Mouse (Mus musculus): ENCODE results near the gene Ugt1a9.

Ugt1a9 gene

DNA sequence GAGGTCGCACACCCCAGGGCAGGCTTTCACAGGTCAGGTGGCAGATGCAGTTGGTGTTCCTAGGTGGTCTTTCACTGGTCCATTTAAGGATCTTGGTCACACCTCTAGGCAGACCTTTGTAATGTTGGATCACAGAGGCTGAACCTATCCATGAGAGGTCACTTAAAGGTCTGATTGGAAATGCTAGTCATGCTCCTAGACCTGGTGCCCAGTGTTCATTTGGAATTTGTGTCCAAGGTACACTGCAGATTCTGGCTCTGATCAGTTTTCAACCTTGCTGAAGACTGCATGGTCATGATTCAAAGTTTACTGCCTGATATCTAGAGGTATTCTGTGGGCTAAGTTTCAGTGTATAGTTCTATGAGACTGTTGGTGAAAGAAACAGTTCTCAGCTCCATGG, 109.1 kb downstream of the Ugt1a9 start:
- no peak for DNase-seq (ENCODE audit: low spot score in 2 of 2)

DNA sequence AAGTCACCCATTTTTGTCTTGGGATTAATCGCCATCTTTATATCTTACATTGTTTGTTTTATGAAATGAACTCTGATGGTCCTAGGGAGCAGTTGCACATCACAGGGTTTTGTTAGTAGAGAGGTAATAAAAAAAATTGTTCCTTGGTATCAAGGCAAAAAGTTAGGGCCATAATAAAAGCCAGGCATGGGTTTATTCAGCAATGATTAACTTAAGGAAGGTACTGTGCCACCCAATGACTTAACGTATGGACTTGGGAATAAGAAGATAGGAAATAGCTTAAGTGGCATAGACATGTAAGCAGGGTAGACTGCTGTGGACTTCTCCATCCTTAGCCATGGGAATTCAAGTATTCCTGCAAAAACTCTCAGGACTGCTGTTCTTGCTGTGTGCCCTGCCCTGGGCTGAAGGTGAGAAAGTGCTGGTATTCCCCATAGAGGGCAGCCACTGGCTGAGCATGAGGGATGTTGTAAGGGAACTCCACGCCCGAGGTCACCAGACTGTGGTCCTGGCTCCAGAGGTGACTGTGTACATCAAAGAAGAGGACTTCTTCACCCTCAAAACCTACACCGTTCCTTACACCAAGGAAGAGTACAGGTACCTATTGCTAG, 115.8 kb downstream of the Ugt1a9 start:
- DNase-seq (ENCODE audit: low spot score in 2 of 2) = no peak

DNA sequence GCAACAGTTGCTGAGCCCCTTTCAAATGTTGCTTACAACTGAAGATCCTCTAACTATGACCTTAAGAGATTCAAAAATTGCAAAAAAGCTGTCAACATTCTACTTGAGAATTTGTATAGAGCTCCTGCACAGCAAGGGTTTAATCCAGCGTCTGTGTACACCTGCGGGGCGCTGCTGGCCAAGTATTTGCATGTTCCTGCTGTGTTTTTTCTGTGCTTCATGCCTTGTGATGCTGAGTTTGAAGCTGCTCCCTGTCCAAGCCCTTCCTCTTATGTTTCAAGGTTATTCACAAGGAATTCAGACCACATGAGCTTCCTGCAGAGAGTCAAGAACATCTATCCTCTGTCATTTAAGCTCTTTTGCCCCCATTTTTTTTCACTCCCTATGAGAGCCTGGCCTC, 121.5 kb downstream of the Ugt1a9 start:
- no peak for DNase-seq (ENCODE audit: low spot score in 2 of 2)

DNA sequence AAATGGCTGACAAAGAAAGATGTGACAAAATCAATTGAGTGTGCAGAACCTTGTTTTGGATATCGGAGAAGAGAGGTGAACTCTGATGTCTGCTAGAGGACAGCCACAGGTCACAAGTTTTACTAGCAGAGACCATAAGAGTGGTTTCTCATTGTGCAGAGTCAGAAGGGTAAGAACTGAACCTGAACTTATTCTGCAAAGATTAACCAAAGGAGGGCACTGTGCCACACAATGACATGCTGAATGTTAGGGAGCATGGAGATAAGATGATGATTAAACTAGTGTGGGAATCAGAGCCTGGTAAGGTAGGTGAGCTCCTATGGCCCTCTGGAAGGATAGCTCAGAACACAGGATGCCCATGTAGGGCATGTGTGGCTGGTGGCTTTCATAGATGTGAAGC, 125.1 kb downstream of the Ugt1a9 start:
- DNase-seq (ENCODE audit: low spot score in 2 of 2) = no peak

DNA sequence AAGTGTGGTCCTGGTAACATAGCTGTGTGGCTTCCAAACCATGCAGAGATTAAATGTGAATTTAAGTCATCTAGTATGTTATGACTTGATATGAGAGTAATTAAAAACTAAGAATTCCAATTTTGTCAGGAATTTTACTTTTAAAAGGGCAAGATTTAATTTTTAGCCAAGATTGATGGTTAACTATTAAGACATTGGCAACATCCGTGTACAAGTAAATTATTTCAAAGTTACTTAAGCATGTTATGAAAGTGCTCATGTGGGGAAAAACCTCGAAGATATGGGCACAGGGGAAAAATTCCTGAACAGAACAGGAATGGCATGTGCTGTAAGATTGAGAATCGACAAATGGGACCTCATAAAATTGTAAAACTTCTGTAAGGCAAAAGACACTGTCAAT, 126.8 kb downstream of the Ugt1a9 start:
- no peak for DNase-seq (ENCODE audit: low spot score in 2 of 2)

DNA sequence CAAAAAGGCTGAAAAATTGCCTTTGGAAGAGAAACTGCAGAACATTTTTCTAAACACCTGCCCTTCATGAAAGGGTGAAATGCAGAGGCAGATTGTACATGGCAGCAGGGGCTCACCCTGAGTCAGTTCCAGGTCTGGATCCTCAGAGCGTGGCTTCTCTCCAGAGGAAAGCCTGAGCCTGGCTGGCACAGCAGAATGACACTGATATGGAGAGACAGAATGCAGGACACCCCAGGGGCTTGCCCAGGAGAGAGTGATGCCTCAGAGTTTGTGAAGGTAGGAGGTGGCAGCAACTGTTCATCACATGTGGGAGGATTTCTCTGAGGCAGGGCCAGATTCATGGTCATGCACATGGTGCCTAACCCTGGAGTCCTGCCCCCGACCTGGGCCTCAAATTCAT, 129.4 kb downstream of the Ugt1a9 start:
- DNase-seq (ENCODE audit: low spot score in 2 of 2) = no peak

DNA sequence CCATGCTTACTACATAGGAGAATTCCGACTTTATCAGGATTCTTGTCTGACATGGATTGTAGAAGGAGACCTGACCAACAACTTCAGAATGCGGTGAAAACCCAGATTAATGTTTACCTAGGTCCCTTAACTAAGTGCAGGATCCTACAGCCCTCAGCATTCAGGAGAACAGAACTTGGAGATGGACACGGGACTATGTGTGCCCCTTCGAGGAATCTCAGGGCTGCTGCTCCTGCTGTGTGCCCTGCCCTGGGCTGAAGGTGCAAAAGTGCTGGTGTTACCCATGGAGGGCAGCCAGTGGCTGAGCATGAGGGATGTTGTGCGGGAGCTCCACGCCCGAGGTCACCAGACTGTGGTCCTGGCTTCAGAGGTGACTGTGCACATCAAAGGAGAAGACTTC, 129.9 kb downstream of the Ugt1a9 start, which contains the start of gene Ugt1a2:
Ugt1a2 (plus strand) TSS at position 146 of the 400 bp plus-strand sequence.
- no peak for DNase-seq (ENCODE audit: low spot score in 2 of 2)

DNA sequence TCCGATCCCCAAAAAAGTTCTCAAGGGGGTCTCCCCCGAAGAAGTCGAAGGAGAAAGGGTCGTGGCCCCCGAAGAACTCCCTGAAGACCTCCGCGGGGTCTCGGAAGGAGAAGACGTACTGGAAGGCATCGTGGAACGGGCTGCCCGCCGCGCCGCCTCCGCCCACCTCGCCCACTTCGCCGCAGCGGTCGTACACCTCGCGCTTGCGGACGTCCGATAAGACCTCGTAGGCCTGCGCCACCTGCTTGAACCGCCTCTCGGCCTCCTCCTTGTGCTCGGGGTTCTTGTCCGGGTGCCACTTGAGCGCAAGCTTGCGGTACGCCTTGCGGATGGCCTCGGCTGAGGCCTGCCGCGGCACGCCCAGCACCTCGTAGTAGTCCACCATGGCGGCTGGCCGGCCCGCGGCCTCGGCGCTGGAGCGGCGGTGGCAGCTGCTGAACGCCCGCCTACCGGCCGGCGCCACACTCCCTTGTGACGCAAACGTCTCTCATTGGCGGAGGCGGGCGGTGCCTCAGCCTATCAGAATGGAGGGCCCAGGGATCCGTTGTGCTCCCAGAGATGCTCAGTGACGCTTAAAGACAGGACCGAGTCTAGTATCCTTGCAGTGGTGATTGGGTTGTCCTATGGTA, 134.8 kb downstream of the Ugt1a9 start, which contains the start of gene Dnajb3:
Dnajb3 (minus strand) TSS at position 489 of the 629 bp plus-strand sequence.
- DNase-seq (ENCODE audit: low spot score in 2 of 2) = peak; percentile 55 to 80

DNA sequence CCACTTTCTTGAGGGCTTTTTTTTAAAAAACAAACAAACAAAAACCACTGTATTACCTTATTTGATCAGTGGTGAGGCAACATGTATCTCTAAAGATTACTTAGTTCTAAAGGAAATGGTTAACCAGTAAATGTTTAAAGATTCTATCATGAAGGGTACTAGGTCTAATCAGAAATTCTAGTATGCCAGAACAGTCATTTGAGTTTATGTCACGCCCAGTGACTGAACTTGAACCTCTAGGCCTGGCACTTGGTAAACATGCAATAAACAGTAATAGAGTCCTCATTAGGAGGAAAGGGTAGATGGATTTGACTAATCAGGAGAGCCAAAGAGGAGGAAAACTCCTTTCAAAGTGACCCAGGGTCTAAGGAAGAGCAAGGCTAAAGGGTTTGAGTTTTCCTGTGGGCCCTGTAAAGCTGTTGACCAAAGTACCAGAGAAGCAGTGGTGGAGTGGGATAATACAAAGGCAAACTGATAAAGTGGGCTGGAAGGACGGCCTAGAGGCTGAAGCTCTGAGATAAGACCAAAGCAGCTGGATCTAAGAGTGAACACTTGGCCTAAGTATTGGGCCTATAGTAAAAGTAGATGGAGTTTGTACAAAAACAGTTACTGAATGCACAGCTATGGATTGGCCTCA, 136.4 kb downstream of the Ugt1a9 start:
- no peak for DNase-seq (ENCODE audit: low spot score in 2 of 2)

DNA sequence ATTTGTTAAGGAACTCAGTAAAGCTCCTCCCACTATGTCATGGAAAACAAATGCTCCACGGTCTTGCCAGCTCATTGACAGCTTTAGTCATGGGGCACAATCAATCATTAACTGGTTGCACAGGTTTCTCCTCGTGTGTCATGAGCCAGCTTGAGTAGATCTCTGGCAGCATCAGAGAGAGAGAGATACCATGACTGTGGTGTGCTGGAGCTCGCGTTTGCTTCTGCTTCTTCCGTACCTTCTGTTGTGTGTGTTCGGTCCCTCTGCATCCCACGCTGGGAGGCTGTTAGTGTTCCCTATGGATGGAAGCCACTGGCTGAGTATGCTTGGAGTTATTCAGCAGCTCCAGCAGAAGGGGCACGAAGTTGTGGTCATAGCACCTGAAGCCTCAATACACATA, 141.2 kb downstream of the Ugt1a9 start, which contains the start of gene Ugt1a1:
Ugt1a1 (plus strand) TSS at position 148 of the 400 bp plus-strand sequence.
- DNase-seq (ENCODE audit: low spot score in 2 of 2) = no peak

DNA sequence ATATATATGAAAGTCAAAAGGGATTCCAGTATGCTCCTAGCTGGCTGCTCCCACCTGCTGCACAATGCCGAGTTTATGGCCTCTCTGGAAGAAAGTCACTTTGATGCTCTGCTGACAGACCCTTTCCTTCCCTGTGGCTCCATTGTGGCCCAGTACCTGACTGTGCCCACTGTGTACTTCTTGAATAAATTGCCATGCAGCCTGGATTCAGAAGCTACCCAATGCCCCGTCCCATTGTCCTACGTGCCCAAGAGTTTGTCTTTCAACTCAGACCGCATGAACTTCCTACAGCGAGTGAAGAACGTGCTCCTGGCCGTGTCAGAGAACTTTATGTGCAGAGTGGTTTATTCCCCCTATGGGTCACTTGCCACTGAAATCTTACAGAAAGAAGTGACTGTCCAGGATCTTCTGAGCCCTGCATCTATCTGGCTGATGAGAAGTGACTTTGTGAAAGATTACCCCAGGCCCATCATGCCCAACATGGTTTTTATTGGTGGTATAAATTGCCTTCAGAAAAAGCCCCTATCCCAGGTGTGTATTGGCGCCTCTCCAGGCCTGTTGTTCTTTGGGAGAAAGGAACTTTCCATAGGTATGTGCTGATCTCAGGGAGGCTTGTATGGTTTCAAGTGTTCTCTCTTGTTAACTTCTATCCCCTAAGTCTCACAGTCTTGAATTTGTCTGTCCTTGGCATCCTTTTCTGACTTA, 141.9 kb downstream of the Ugt1a9 start:
- no peak for DNase-seq (ENCODE audit: low spot score in 2 of 2)

DNA sequence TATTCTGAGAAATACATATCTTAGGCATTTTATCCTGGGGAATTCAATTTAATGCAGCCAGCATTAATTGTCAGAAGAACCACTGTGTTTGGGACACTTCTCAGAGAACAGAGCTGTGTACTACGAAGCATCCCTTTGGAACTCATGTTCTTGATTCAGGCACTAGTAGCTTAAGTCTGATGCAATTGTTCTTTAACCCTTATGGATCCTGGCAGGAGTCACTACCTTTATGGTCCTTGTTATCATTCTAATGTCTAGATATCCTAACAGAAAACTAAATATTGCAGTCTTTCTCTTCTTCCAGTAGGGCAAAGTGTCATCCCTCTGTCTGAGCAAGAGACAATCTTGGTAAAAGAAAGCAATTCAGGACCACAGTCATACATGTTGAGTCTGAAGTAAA, 142.5 kb downstream of the Ugt1a9 start:
- no peak for DNase-seq (ENCODE audit: low spot score in 2 of 2)

DNA sequence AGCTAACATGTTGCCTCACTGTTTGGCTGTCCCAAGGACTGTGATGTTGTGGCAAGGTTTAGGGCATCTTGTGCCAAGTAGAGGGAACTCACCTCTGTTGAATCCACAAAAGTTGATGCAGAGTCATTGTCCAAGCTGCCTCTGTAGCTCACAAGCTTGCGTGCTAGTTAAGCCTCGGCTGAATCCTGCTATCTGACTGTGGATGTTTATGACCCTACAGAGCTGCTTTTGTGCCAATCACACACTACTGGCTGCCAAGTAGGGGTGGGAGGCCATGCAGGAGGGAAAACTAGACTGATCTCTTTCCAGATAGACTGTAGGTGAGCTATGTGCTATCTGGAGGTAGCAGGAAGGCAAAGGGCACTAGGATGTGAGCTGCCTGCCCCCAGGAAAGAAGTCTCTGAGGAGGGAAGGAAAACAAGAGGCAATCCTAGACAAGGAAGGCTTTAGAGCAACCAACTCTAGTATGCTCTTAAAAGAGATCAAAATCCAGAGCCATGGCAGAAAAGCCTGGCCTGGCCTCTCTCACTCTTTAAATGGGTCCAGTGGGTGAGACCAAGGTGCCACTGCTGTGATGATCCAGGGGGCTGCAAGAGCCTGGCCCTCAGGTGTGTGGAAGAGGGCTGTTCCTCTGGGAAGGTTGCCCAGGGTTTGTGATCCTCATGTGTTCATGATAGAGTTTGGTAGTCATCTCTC, 143.3 kb downstream of the Ugt1a9 start:
- no peak for DNase-seq (ENCODE audit: low spot score in 2 of 2)

DNA sequence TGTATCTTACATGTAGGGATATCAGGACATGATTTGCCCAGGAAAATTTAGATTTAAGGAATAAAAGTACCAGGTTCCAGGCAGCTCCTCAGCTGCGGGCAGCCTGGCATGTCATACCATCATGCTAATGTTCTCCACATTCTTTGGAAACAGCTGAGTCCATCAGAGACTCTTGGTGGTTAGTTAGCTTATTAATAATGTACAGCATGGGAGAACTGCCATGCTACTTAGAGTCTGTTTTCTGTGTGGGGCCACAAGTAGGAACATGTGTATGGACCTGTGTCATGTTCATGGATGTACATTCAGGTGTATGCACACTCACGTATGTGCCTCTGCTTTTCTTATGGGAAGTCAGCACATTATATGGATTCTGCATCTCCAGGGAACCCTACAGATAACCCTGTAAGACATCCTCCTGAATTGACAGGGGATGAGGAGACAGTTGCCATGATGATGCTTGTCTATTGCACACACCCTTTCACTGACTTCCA, 143.9 kb downstream of the Ugt1a9 start:
- DNase-seq (ENCODE audit: low spot score in 2 of 2) = no peak

DNA sequence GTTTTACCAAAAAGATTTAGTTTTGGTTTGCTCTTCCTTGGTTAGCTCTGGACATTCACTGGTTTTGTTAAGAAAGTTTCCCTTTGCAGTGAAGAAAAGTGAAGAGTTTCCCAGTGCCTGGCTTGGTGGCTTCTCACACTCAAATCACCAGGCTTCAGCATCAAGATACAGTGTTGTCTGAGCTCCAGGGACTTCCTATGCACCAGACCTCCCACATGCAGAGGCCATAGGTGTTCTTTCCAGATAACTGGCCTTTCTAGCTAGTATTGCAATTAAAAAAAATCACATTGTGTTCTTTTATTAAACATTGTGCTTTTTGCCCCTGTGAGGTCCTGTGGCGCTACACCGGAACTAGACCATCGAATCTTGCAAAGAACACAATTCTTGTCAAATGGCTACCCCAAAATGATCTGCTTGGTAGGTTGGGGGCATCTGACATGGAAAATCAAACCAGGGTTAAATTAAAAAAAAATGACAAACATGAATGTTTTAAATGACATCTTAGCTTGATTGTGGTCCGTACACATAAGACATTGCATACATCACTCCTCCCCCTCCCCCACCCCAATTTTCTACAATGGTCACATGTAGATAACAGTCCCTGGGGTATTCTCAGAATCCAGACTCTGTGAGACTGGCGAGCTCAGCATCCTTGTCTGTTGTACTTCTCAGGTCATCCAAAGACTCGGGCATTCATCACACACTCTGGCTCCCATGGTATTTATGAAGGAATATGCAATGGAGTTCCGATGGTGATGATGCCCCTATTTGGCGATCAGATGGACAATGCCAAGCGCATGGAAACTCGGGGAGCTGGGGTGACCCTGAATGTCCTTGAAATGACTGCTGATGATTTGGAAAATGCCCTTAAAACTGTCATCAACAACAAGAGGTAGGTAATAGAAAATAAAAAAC, 145.1 kb downstream of the Ugt1a9 start:
- no peak for DNase-seq (ENCODE audit: low spot score in 2 of 2)

DNA sequence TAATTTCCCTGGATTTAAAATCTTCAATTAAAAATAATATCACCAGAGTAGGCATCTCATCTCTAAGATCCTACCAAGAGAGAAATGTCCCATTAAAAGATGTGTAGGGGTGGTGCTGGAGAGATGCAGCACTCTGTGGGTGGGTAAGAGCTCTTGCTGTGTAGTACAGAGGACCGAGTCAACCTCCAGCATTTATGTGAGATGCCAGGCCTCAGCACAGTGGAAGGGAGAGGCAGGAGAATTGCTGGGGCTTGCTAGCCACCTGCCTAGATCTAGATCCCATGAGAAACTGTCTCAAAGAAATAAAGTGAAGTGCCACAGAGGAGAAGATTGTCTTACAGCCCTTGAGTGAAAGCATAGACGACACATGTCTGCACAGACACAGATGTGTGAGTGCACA, 146.0 kb downstream of the Ugt1a9 start:
- no peak for DNase-seq (ENCODE audit: low spot score in 2 of 2)

DNA sequence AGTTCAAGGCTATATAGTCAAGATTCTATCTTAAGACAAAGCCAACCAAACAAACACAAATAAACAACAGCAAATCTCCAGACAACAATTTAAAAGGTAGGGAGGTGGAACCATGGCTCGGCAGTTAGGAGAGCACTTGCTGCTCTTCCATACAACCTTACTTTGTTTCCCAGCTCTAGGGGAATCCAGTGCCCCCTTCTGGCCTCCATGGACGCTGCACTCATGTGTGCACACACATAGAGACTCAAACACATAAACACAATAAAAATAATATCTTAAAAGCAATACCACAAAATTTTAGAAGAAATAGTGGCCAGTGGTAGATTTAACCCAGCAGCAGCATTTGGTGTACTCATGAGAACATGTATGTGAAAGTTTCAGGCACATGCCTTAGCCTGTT, 146.5 kb downstream of the Ugt1a9 start:
- no peak for DNase-seq (ENCODE audit: low spot score in 2 of 2)

DNA sequence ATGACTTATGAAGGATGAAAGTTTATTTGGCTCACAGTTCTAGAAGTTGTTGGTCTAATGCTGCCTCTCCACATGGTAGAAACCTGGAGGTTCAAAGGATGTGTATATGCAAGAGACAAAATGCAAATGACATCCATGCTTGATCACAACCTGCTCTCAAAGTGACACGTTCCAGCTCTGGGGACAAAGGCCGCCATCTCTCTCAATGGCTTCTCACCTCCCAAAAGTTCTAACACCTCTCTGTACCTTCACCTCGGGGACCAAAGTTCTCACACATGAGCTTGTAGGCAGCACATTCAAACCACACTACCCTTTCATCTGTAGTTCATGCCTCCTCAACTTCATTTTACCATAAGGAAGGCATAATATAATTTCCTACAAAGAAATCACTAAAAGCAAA, 147.0 kb downstream of the Ugt1a9 start:
- no peak for DNase-seq (ENCODE audit: low spot score in 2 of 2)

DNA sequence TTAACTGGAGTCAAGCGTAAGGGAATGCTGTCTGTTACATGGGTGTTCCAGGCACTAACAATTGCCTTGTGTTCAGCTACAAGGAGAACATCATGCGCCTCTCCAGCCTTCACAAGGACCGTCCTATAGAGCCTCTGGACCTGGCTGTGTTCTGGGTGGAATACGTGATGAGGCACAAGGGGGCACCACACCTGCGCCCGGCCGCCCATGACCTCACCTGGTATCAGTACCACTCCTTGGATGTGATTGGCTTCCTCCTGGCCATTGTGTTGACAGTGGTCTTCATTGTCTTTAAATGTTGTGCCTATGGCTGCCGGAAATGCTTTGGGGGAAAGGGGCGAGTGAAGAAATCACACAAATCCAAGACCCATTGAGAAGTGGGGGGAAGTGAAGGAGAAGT, 147.5 kb downstream of the Ugt1a9 start:
- no peak for DNase-seq (ENCODE audit: low spot score in 2 of 2)

DNA sequence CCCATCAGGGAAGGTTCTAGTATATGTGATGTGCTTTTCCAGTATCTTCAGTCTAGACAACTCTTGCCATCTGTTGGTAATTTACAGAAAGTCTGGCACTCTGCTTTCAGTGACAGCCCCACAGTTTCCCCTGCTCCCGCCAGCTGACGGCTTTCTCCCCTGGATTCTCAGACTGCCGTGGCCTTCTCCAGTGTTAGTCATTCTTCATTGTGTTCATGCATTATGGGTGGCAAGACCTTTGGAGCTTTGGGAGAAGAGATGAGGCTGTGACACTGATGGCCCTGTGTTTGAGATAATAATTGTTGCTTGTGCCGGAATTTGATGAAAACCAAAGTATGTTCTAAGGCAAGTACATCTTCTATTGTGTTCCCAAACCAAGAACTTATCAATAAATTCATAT, 148.0 kb downstream of the Ugt1a9 start:
- DNase-seq (ENCODE audit: low spot score in 2 of 2) = no peak

DNA sequence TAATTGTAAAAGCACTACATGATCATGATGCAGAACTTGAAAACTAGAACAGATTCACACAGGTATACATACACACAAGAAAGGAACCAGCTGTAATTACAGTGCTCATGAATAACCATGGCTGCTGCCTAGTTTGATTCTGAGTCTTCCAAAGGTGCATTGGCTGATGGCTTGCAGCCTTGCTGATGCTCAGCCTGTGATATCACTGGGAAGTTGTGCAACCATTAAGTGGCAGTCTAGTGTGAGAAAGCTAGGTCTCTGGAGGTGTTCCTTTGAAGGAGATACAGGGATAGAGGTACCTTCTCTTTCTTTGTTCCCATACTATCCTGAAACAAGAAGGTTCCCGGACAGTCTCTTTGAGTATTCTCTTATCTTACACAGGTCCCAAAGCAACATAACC, 148.5 kb downstream of the Ugt1a9 start:
- no peak for DNase-seq (ENCODE audit: low spot score in 2 of 2)
